ENCODE assay signal across 9 mouse cellular contexts in the genomic region with DNA sequence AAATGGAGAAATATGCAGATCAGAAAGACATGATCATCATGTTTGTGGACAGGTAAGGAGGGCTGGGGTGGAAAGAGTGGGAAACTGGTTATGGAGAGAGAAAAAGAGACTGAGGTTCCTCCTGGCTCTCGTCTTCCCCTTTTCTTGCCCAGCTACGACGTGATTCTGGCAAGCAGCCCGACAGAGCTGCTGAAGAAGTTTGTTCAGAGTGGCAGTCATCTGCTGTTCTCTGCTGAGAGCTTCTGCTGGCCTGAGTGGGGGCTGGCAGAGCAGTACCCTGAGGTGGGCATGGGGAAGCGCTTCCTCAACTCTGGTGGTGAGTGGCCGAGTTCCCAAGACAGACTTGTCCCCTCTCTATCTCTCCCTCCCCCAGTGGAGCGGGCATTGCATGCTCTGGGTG. TPM values are rescaled to one million over a fixed set of nuclear protein-coding genes. Genes with fewer than 3 reads are reported as not detected.
A peak's percentile ranks its signal among the peaks of the same experiment; 100 is the strongest.
DNase-seq lines count a peak whose midpoint lies in the region; ATAC-seq and TF ChIP-seq lines count a peak whose summit lies in the region.
"Had no signal": no experiment of that assay in that cellular context is flagged by ENCODE, and none has a peak within 500 bp of the region (broad histone marks: within the 10 kb centered on the region; RNA-seq: fewer than 3 reads in every experiment).

No protein-coding gene starts in this region.

- no peak for TF ChIP-seq EP300 in liver, postnatal 0 days (IDR thresholded peaks at IDR 0.05; ENCODE audit: low read depth)

- no peak for ATAC-seq in embryonic facial prominence, embryonic 13.5 days (ENCODE audit: insufficient number of reproducible peaks, insufficient read depth, low FRiP score, low TSS enrichment, low read depth)
- ATAC-seq in hindbrain, embryonic 15.5 days (ENCODE audit: low FRiP score, low read depth) = no peak
- no peak for ATAC-seq in liver, postnatal 0 days

- DNase-seq in cerebellum, adult 2 months = no peak
- no peak for DNase-seq in cerebellum, adult 11 months
- peak; percentile 56 for DNase-seq in 3T3-L1 (ENCODE audit: low read depth, low spot score)
- no peak for DNase-seq in liver, postnatal 0 days
- peak; percentile 40 for DNase-seq in right cerebral cortex, postnatal 25 days
- no peak for DNase-seq in adrenal gland, adult 2 months

- H3K9ac ChIP-seq in embryonic facial prominence, embryonic 13.5 days = peak overlapping the region; percentile 91
- peak overlapping the region; percentile 89 for H3K9ac ChIP-seq in hindbrain, embryonic 15.5 days
- 0 out of 2 replicates have a peak overlapping the region, but pooled peaks have one; percentile 91 for H3K9ac ChIP-seq in liver, postnatal 0 days (replicated peaks)

- H3K36me3 ChIP-seq in embryonic facial prominence, embryonic 13.5 days = peaks cover 57% of the 10 kb centered on the region
- H3K36me3 ChIP-seq in hindbrain, embryonic 15.5 days = peaks cover 42% of the 10 kb centered on the region
- H3K36me3 ChIP-seq in liver, postnatal 0 days (replicated peaks; ENCODE audit: insufficient read depth, low read length) = peaks cover 33% of the 10 kb centered on the region; the same call in 1 of the 2 replicates

- peak overlapping the region; percentile 77 for H3K4me3 ChIP-seq in cerebellum, adult 2 months (replicated peaks; ENCODE audit: insufficient read depth, low read depth, low read length)
- H3K4me3 ChIP-seq in embryonic facial prominence, embryonic 13.5 days = peak overlapping the region; percentile 69
- H3K4me3 ChIP-seq in hindbrain, embryonic 15.5 days = peak overlapping the region; percentile 81
- H3K4me3 ChIP-seq in liver, postnatal 0 days (ENCODE audit: low read depth, low read length) = peak overlapping the region; percentile 99; the same call in 1 of the 2 replicates

- no peaks in the 10 kb centered on the region for H3K27me3 ChIP-seq in cerebellum, adult 2 months (ENCODE audit: control insufficient read depth, insufficient read depth, low read length)
- no peaks in the 10 kb centered on the region for H3K27me3 ChIP-seq in embryonic facial prominence, embryonic 13.5 days
- no peaks in the 10 kb centered on the region for H3K27me3 ChIP-seq in hindbrain, embryonic 15.5 days
- no peaks in the 10 kb centered on the region for H3K27me3 ChIP-seq in liver, postnatal 0 days (ENCODE audit: insufficient read depth, low read length)

- peak overlapping the region; percentile 90 for H3K4me2 ChIP-seq in embryonic facial prominence, embryonic 13.5 days
- peak overlapping the region; percentile 92 for H3K4me2 ChIP-seq in hindbrain, embryonic 15.5 days
- H3K4me2 ChIP-seq in liver, postnatal 0 days (ENCODE audit: low read depth, low read length) = peak overlapping the region; percentile 99

- 23% methylated on average over 7 of the region's 7 CpGs for WGBS in cerebellum, adult 2 months
- WGBS in embryonic facial prominence, embryonic 13.5 days = 58% methylated on average over 7 of the region's 7 CpGs
- WGBS in hindbrain, embryonic 15.5 days = 58% methylated on average over 7 of the region's 7 CpGs
- 42% methylated on average over 6 of the region's 7 CpGs for WGBS in liver, postnatal 0 days (ENCODE audit: insufficient replicate concordance)

- H3K27ac ChIP-seq in cerebellum, adult 2 months (ENCODE audit: insufficient read depth, low read length) = no peak overlapping the region
- 0 out of 2 replicates have a peak overlapping the region, but pooled peaks have one; percentile 96 for H3K27ac ChIP-seq in embryonic facial prominence, embryonic 13.5 days
- peak overlapping the region; percentile 95; the same call in 1 of the 2 replicates for H3K27ac ChIP-seq in hindbrain, embryonic 15.5 days (replicated peaks)
- H3K27ac ChIP-seq in liver, postnatal 0 days (ENCODE audit: low read depth) = no peak overlapping the region

- TF ChIP-seq CTCF in cerebellum, adult 2 months (IDR thresholded peaks at IDR 0.05; ENCODE audit: borderline replicate concordance, insufficient read depth, low read depth, low read length) = no peak
- no peak for TF ChIP-seq CTCF in liver, postnatal 0 days (IDR thresholded peaks at IDR 0.05; ENCODE audit: low read depth)

- no peaks in the 10 kb centered on the region for H3K4me1 ChIP-seq in cerebellum, adult 2 months (ENCODE audit: control insufficient read depth, insufficient read depth, low read length)
- H3K4me1 ChIP-seq in embryonic facial prominence, embryonic 13.5 days = peaks cover 14% of the 10 kb centered on the region
- peaks cover 23% of the 10 kb centered on the region for H3K4me1 ChIP-seq in hindbrain, embryonic 15.5 days (replicated peaks)
- peaks cover 16% of the 10 kb centered on the region for H3K4me1 ChIP-seq in liver, postnatal 0 days (ENCODE audit: insufficient read depth)

- no peaks in the 10 kb centered on the region for H3K9me3 ChIP-seq in embryonic facial prominence, embryonic 13.5 days
- H3K9me3 ChIP-seq in hindbrain, embryonic 15.5 days = no peaks in the 10 kb centered on the region
- H3K9me3 ChIP-seq in liver, postnatal 0 days (ENCODE audit: low read length) = no peaks in the 10 kb centered on the region

- no peak for TF ChIP-seq POLR2A in cerebellum, adult 2 months (IDR thresholded peaks at IDR 0.05; ENCODE audit: borderline replicate concordance, insufficient read depth, low read length)

RNA-seq across cellular contexts. Expression of gene Znhit1, which starts 0.6 kb away (rescaled TPM):
- polyA plus RNA-seq in cerebellum, adult 2 months (2012; rRNA removed) = 86.8 and 95.4 TPM in 2 replicates
- 117 and 124 TPM in 2 replicates for polyA plus RNA-seq in embryonic facial prominence, embryonic 13.5 days (2015; fragmentation: Nextera tagmentation; extraction: Ambion mirVana)
- polyA plus RNA-seq in hindbrain, embryonic 15.5 days (2015; fragmentation: Nextera tagmentation; extraction: Ambion mirVana) = 134 and 145 TPM in 2 replicates
- 44.1 and 47.2 TPM in 2 replicates for polyA plus RNA-seq in liver, postnatal 0 days (2015; fragmentation: Nextera tagmentation; extraction: Ambion mirVana)
- total RNA-seq in adrenal gland, adult 2 months (2021) = 100 to 1,000 TPM; 102 to 109 TPM
- polyA plus RNA-seq in adrenal gland, adult 2 months (2012; rRNA removed) = 151 and 155 TPM in 2 replicates

RNA-seq across cellular contexts. Expression of gene Plod3, which starts 1.6 kb away (rescaled TPM):
- polyA plus RNA-seq in cerebellum, adult 2 months (2012; rRNA removed) = 38.6 and 39.7 TPM in 2 replicates
- polyA plus RNA-seq in embryonic facial prominence, embryonic 13.5 days (2015; fragmentation: Nextera tagmentation; extraction: Ambion mirVana) = 49.0 and 62.4 TPM in 2 replicates
- polyA plus RNA-seq in hindbrain, embryonic 15.5 days (2015; fragmentation: Nextera tagmentation; extraction: Ambion mirVana) = 37.7 and 39.1 TPM in 2 replicates
- polyA plus RNA-seq in liver, postnatal 0 days (2015; fragmentation: Nextera tagmentation; extraction: Ambion mirVana) = 7.6 and 8.8 TPM in 2 replicates
- 10 to 100 TPM; 68.5 to 74.3 TPM for total RNA-seq in adrenal gland, adult 2 months (2021)
- polyA plus RNA-seq in adrenal gland, adult 2 months (2012; rRNA removed) = 75.6 and 86.3 TPM in 2 replicates

RNA-seq across cellular contexts. Expression of gene Cldn15, which starts 22.0 kb away (rescaled TPM):
- polyA plus RNA-seq in cerebellum, adult 2 months (2012; rRNA removed) = 0.21 and 0.25 TPM in 2 replicates
- polyA plus RNA-seq in embryonic facial prominence, embryonic 13.5 days (2015; fragmentation: Nextera tagmentation; extraction: Ambion mirVana) = 0.44 and 0.61 TPM in 2 replicates
- polyA plus RNA-seq in hindbrain, embryonic 15.5 days (2015; fragmentation: Nextera tagmentation; extraction: Ambion mirVana) = 0.19 and 0.38 TPM in 2 replicates
- polyA plus RNA-seq in liver, postnatal 0 days (2015; fragmentation: Nextera tagmentation; extraction: Ambion mirVana) = 6.7 and 7.0 TPM in 2 replicates
- 10 to 100 TPM; 11.2 to 18.8 TPM for total RNA-seq in adrenal gland, adult 2 months (2021)
- 19.7 and 20.2 TPM in 2 replicates for polyA plus RNA-seq in adrenal gland, adult 2 months (2012; rRNA removed)

RNA-seq across cellular contexts. Expression of gene Fis1, which starts 35.3 kb away (rescaled TPM):
- 408 and 473 TPM in 2 replicates for polyA plus RNA-seq in cerebellum, adult 2 months (2012; rRNA removed)
- 265 and 282 TPM in 2 replicates for polyA plus RNA-seq in embryonic facial prominence, embryonic 13.5 days (2015; fragmentation: Nextera tagmentation; extraction: Ambion mirVana)
- 360 and 375 TPM in 2 replicates for polyA plus RNA-seq in hindbrain, embryonic 15.5 days (2015; fragmentation: Nextera tagmentation; extraction: Ambion mirVana)
- polyA plus RNA-seq in liver, postnatal 0 days (2015; fragmentation: Nextera tagmentation; extraction: Ambion mirVana) = 173 and 176 TPM in 2 replicates
- total RNA-seq in adrenal gland, adult 2 months (2021) = 100 to 1,000 TPM; 143 to 225 TPM
- 136 and 184 TPM in 2 replicates for polyA plus RNA-seq in adrenal gland, adult 2 months (2012; rRNA removed)

RNA-seq across cellular contexts. Expression of gene Vgf, which starts 37.8 kb away (rescaled TPM):
- 62.1 and 65.4 TPM in 2 replicates for polyA plus RNA-seq in cerebellum, adult 2 months (2012; rRNA removed)
- polyA plus RNA-seq in embryonic facial prominence, embryonic 13.5 days (2015; fragmentation: Nextera tagmentation; extraction: Ambion mirVana) = 0.12 and 0.13 TPM in 2 replicates
- 15.2 and 15.4 TPM in 2 replicates for polyA plus RNA-seq in hindbrain, embryonic 15.5 days (2015; fragmentation: Nextera tagmentation; extraction: Ambion mirVana)
- not detected in 2 replicates for polyA plus RNA-seq in liver, postnatal 0 days (2015; fragmentation: Nextera tagmentation; extraction: Ambion mirVana)
- 10 to 100 TPM; 10.1 to 51.2 TPM for total RNA-seq in adrenal gland, adult 2 months (2021)
- 5.3 and 7.0 TPM in 2 replicates for polyA plus RNA-seq in adrenal gland, adult 2 months (2012; rRNA removed)
- total RNA-seq: heart, postnatal 10 days had no signal

Comparison
In these comparisons a context has a peak if more than half of its experiments do, and no peak if none do; other contexts are left out.
1. DNase-seq: peak in 3T3-L1 (single experiment) and right cerebral cortex, postnatal 25 days (single experiment); none in cerebellum, adult 2 months (0 of 2), cerebellum, adult 11 months (single experiment), liver, postnatal 0 days (single experiment) and adrenal gland, adult 2 months (single experiment).
2. H3K27ac ChIP-seq: peak in embryonic facial prominence, embryonic 13.5 days (single experiment) and hindbrain, embryonic 15.5 days (single experiment); none in cerebellum, adult 2 months (single experiment) and liver, postnatal 0 days (single experiment).
3. Peak in every context shown above with its lines, with median percentiles within 50 percentile points of each other: H3K4me3 ChIP-seq, H3K4me2 ChIP-seq and H3K9ac ChIP-seq.